Mouse (Mus musculus) neural tube, embryonic 10.5 days (tissue): Measurements from ENCODE around the gene Cnot2.
"Not testable (repeated sequence)": the region's sequence is repeated elsewhere in the genome, so short reads cannot be mapped to it uniquely, and the experiment has no call there.

Source experiments
- DNase-seq: peaks from one replicate; pipeline ENCODE4 v3.0.0-alpha.2; 2017; ENCODE audit warnings: low spot score; ENCODE audit errors: extremely low spot score

The Cnot2 gene

DNA sequence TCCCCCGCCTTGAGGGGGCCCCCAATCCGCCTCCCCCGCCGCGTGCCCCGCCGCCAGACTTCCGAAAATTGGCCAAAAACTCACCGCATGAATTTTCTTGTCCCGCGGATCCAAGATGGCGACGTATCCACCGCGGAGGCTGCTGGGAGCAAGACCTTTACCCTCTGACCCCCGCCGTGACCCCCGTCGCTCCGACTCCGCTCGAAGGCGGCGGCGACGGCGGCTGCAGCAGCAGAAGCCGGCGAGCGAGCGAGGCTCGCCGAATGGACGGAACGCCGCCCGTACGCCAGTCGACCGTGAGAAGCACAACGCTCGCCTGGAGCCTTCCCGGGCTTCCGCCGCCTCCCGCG lies at the start of gene Cnot2:
Gene Cnot2 (minus strand): TSS at position 143 of the 350 bp plus-strand sequence.
- peak; percentile 95 for DNase-seq

DNA sequence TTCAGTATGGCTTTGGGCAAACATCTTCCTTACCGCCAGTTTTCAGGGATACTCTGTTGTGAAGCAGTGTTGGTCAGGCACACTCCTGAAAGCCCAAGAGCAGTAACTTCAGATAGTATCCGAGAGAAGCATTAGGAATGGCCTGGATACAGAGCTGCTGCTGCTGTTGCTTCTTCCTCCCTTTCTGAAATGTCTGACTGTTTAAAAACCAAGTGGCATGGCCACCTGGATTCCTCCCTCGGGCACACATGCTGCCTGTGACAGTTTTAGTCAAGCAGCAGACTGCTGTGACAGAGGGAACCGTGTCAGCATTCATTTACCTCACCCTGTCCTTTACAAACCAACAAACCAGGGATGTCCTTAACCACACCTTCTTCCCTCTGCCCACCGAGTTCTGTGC lies 47.6 kb upstream of the Cnot2 start:
- no peak for DNase-seq

DNA sequence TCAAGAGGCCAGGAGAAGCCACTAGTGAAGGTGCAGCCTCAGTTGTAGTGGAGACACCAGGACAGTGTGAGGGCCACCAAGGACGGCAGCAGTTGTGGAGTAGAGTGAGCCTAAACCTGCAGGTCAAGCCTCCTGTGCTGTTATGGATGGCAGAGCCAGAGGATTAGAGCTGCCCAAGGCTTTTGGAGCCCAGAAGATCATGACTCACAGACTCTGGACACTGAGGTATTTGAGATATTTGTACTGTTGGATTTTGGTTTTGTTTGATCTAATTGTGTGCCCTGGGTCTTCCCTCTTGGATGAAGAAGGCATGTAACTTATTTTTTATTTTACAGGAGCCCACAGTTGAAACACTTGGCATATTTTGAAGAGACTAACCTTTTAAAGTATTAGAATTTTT lies 44.7 kb upstream of the Cnot2 start:
- DNase-seq, result no peak

DNA sequence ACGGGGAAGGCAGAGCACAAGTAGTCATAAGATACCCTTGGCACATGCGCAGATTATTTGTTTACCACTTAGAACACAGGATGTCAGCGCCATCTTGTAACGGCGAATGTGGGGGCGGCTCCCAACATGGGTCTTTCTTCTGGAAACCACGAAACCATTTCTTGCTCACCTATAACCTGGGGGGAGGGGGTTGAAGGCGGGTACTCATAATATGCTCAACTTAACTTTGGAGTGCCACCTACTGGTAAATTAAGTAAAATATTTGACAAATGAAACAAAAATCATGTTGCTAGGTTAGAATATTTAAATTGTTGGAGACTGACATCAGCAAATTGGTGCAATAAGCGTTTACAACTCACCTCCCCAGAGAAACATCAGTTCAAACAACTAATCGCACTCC lies 31.9 kb upstream of the Cnot2 start:
- DNase-seq, result not testable (repeated sequence)

DNA sequence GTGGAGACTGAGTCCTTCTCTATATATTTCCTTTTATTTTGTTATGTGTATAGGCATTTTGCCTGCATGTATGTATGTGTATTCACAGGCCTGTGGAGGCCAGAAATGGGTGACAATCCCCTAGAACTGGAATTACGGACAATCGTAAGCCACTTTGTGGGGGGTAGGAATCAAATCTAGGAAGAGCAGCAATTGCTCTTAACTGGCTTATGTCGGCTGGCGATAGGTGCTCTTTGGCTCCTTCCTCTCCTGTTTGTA lies 23.5 kb upstream of the Cnot2 start:
- DNase-seq, result no peak

DNA sequence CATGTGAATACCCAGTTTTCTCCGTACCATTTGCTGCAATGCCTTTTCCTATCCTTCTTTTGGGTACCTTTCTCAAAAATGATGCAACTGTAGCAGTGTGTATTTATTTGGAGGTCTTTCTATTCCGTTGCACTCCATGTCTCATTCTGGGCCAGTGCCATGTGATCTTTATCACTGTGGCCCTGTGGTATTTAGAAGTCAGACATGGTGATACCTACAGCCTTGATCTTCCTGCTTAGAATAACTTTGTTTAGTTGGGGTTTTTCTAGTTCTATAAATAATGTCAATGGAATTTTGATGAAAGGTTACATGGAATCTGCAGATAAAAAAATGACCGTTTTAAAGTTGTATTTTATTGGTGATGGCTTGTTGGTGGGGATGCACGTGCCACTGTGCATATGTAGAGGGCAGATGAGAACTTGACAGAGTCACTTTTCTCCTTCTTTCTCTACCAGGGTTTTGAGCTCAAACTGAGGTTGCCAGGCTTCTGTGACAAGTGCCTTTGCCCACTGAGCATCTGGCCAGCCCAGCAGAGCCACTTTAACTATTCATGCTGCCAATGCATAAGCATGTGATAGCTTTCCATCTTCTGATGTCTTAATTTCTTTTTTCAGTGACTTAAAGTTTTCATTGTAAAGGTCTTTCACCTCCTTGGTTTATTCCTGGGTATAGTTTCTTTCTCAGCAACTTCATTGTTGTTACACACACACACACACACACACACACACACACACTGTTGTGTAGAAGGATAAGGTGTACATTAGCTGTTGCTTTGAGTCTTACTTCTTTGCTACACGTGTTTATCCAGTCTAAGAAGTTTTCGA lies 23.0 kb upstream of the Cnot2 start:
- no peak for DNase-seq

DNA sequence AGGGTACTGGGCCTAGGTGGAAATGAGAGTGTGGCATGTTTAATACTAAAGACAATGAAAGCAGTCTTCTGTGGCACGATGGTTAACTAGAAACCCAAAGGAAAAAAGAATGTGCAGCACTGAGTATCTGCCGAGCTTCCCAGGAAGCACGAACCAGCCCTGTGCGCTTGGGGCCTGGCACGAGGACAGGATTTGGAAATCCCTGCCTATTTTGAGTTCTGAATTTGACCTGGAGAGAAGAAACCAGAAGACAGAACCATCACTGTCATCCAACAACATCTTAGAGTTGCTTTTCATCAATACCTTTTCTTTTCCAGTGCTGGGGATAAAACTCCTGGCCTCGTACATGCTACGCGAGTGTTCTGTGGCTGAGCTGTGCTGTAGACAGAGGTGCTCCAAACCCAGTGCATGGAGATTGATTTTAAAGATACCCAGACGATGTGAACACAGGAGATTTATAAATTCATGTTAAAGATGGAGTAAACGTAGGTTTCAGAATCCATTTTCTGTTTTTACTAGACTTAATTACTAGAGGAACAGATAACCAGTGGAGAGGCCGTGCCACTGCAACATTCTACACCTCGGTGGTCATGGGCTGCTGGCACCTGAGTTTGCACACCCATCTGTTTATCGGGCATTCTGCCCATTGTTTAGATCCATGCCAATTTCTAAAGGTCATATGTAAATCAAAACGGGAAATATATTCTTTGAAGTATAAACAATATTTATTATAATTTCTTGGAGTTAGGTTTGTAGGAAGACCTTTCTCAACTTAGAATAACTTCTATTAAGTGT lies 17.9 kb upstream of the Cnot2 start:
- DNase-seq, result no peak

DNA sequence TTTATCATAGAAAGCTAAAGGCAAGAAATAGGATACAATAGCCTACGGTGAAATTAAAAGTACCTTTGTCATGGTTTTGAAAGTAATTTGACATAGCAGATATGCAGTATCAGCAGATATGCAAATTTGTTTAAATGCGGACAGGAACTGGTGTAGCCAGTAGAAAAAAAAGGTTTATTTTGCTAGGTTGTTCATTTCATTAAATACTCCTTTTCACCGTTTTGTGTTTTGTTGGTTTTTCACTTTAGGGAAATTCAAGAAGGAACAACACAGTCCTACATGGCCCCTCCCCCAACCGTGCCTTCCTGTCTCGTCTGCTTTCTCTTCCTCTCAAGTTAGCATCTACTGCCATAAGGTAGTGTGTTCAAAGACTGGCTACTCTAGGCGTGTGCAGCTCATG lies 1.4 kb upstream of the Cnot2 start:
- no peak for DNase-seq

DNA sequence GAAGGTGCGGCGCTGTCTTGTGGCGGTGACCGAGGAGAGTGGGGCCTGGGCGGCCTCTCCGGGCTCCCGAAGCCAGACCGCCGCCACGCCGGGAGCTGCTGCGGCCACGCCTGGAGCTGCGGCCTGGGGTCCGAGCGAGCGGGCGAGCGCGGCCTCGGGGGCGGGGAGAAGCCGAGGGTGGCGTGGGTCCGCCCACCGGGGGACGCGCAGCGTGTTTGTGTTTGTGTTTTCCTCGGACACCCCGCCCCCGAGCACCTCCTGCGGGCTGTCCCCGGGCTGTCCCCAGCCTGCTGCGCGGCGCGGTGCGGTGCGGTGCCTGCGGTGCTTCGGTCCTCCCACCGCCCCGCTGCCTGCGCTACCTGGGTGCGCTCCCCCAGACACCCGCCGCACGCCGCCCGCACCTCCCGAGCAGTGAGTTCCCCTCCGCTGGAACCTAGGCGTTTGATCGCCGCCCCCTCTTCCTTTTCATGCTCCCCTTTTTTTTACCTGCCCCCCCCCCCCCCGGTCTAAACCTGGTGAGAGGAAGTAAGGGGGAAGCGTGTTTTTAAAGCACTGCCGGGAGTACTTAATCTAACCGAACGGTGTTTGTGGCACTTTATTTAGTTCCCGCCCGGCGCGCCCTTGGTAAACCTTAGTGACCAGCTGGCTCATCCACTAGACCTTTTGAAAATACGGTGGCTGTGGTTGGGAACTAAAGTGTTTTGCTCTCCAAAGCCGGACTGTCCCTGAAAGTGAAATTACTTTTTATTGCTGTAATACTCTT lies 589 bp upstream of the Cnot2 start:
- DNase-seq, result no peak

DNA sequence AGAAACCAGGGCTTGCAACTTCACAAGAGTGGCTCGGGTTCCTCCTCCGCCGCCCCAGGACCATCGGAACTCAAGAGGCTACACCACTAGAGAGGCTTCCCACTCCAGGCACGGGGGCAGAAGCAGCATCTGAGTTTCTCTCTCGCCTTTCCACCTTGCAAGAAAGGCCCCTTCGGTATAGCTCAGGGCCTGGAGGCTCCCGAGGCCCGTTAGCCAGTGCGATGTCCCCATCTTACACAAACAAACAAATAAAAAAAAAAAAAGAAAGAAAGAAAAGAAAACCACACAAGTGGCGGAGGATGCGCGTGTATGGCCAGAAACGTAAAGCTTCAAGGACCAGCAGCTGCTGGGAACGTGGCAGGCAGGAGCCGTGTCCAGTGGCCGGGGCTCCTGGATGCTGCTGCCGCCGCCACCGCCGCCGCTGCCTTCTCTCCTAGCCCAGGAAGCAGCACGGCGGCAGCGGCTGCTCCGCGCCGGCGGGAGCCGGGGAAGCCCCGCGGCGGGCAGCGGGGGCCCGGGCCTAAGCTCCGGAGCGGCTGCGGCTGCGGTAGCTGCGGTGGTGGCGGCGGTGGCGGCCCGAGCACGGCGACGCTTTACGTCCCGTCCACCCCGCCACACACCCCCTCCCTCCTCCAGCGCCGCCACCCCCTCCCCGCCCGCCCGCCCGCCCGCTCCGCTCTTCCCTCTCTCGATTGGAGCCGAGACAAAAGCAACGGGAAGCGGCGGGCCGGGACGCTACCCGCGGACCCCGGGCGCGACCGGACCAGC lies 536 bp downstream of the Cnot2 start:
- peak; percentile 63 for DNase-seq

DNA sequence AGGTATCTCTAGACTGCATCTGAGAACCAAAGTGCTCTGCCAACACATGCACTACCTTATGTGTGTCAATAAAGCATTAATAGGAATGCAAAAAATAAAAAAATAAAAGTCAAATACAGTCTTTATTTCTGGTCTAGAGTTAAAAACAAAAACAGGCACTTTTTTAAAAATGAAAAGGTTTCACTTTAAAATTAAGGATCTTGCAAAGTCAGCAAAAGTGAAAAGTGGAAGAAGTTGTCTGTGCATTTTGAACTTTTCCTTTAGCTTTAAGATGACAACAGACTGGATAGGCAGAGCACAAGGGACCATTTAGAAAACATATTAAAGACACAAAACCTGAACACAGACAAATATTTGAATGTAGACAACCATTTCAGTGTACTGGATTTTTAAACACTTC lies 1.8 kb downstream of the Cnot2 start:
- DNase-seq, result no peak

DNA sequence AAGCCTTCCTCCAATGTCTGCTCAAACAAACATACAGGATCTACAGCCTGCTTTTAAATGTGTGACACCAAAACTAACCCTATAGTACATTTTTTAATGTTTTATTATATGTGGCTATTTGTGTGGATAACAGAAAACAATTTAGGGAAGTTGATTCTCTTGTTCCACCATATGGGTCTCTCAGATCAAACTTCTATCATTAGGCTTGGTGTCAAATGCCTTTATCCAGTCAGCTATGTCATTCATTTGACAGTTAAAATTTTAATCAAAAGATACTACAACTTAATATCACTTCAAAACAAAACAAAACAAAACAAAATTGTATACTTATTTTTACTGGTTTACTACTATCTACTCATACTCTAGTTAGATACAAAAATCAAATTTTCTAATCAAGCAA lies 2.9 kb downstream of the Cnot2 start:
- DNase-seq, result no peak

DNA sequence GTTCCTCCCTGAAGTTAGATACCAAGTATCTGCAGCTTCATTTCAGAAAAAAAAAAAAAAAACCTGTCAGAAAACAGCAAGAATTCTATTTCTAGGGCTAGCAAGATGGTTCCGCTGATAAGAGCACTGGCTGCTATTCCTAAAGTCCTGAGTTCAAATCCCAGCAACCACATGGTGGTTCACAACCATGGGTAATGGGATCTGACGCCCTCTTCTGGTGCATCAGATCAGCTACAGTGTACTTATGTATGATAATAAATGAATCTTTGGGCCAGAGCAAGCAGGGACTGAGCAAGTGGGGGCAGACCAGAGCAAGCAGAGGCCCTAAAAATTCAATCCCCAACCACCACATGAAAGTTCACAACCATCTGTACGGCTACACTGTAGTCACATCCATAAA lies 4.1 kb downstream of the Cnot2 start:
- no peak for DNase-seq

DNA sequence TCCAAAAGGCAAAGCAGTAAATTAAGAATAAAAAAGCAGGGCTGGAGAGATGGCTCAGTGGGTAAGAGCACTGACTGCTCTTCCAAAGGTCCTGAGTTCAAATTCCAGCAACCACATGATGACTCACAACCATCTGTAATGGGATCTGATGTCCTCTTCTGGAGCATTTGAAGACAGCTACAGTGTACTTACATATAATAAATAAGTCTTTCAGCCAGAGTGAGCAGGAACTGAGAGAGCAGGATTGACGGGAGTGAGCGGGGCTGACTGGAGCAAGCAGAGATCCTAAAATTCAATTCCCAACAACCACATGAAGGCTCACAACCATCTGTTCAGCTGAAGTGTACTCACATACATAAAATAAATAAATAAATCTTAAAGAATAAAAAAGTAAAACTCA lies 5.2 kb downstream of the Cnot2 start:
- not testable (repeated sequence) for DNase-seq

DNA sequence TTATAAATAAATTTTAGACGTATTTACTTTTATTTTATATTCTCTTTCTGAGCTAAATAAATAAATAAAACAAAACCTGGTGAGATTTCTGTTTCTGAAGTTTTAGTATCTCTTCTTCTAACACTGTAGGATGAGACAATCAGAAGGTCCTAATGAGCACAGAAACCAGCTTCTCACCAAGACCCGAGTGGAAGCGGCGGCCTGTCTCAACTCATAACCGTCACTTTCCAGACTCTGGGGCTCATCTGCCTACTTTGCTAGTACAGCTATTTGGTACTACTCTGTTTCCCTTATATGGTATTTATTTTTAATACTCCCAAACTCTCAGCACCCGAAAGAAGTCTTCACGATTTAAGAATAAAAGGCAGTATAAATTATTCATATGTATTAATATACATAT lies 10.8 kb downstream of the Cnot2 start:
- DNase-seq, result no peak

DNA sequence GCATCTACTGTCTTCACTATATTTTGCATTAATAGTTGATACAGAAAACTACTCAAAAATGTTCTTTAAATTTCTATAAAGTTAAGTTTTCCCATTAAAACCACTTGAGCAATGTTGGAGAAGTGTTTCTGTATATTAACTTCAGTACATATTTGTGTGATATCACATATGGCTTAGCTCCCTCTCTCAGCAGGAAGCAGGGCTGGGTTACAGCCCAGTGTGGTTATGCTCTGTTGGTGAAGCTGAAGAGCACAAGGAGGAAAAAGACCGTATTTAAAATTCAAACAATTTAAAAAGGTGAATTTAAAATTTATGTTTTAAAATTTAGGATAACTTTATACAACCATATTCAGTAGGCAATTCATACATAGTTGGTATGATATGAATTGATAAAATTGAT lies 12.8 kb downstream of the Cnot2 start:
- DNase-seq, result no peak

DNA sequence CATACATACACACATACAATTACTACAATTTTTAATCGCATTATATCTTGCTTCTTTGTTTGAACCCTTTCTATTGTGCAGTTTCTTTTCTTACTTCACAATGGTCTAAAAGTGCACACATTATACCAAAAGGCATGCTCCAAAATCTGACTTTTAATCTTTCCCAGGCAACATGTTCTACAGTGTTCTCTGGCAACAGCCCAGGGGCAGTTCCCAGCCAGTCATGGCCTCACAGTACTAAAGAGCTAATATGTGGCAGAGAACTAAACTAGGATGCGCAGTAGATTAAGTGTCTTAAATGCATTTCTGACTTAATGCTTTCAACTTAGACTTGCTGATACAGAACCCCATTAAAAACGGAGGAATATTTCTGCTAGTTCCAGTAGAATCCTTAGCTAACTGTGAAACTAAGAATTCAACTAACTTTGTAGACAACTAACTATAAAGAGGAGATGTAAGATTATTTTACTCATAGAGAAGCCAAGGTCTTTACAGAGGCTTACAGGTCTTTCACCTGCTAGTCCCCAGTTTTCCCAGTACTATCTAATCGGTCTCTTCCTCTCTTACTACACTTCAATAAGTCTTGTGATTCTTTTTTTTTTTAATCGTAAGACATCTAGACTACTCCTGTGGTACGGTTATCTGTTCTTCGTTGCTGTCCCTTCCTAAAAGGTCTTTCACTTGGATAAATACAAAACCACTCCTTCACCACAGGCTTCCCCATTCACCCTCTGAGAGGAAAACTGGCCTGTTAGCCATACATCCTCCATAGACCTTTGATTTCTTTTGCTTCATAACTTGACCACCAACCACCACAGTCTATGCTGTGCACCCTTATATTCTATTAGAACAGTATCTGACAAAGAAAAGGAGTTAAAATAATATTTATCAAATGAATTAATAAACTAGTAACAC lies 13.6 kb downstream of the Cnot2 start:
- no peak for DNase-seq

DNA sequence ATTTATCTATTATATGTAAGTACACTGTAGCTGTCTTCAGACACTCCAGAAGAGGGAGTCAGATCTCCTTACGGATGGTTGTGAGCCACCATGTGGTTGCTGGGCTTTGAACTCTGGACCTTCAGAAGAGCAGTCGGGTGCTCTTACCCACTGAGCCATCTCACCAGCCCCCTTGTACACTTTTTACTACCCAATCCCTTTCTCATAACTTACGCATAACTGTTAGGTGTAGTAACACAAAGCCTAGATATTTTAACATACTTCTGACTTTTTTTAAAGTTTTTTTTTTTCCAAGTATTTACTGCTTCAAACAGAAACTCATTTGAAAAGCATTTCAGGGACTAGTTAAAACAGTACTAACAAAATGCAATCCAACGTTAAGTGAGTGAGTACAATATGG lies 14.8 kb downstream of the Cnot2 start:
- DNase-seq, result not testable (repeated sequence)

DNA sequence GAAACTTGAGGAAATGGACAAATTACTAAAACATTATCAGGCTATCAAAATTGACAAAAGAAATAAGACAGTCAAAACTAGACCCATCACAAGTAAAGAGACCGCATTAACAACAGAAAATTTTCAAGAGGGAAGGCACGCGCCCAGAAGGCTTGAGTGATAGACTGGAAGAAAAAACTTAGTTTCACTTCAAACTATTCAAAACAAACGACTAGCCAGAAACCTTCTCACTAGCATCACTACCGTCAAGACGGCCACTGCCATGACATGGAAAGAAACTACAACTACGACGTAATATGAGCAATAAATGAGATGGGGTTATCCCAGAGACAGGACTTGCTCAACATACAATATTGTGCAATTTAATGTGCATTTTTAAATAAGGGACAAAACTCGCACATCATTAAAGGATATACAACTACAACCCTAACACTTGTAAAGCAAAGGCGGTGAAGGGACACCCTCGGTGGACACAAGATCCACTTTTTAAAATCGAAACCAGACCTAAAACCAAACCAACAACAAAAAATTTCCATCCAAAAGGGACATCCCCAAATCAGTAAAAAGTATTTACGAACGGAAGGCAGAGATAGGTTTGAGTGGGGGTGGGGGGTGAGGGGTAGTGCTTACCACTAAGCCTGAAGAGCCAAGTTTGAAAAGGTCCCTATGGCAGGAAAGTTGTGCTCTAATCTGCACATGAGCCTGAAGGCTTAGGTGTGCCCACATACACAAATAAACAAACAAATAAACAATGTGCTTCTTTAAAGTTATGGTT lies 16.3 kb downstream of the Cnot2 start:
- no peak for DNase-seq
